Mouse (Mus musculus) embryonic facial prominence, embryonic 13.5 days (tissue): ENCODE data around the gene Drc3. TPM values are rescaled to one million over a fixed set of nuclear protein-coding genes. Genes with fewer than 3 reads are reported as not detected.

Source experiments
- ATAC-seq: fragments of 200-750 bp; cut with Nextera tagmentation; 2 replicates; pipeline ENCODE4 v1.8.0; 2017; ENCODE audit warnings: low read depth; ENCODE audit not compliant: insufficient number of reproducible peaks, insufficient read depth, low FRiP score, low TSS enrichment
- H3K27ac ChIP-seq: fragments of 300-500 bp; sonication (generic); 2 replicates; pipeline ENCODE4 v1.5.1; 2015; ENCODE audit warnings: moderate library complexity, mild to moderate bottlenecking, inconsistent platforms
- H3K27me3 ChIP-seq: fragments of 300-500 bp; sonication (generic); 2 replicates; pipeline ENCODE4 v1.6.1; 2015; ENCODE audit warnings: mild to moderate bottlenecking, inconsistent platforms
- H3K36me3 ChIP-seq: fragments of 300-500 bp; sonication (generic); 2 replicates; pipeline ENCODE4 v1.6.1; 2015; ENCODE audit warnings: mild to moderate bottlenecking, inconsistent platforms
- H3K4me1 ChIP-seq: fragments of 300-500 bp; sonication (generic); 2 replicates; pipeline ENCODE4 v1.6.1; 2015; ENCODE audit warnings: inconsistent platforms
- H3K4me2 ChIP-seq: fragments of 300-500 bp; sonication (generic); 2 replicates; pipeline ENCODE4 v1.6.1; 2015; ENCODE audit warnings: moderate library complexity, mild to moderate bottlenecking, inconsistent platforms
- H3K4me3 ChIP-seq: fragments of 300-500 bp; sonication (generic); 2 replicates; pipeline ENCODE4 v1.5.1; 2015; ENCODE audit warnings: mild to moderate bottlenecking, inconsistent platforms
- H3K9ac ChIP-seq: fragments of 300-500 bp; sonication (generic); 2 replicates; pipeline ENCODE4 v1.6.1; 2015; ENCODE audit warnings: mild to moderate bottlenecking, inconsistent platforms
- H3K9me3 ChIP-seq: fragments of 300-500 bp; sonication (generic); 2 replicates; pipeline ENCODE4 v1.6.1; 2016; ENCODE audit warnings: inconsistent platforms
- WGBS: fragments of 180-500 bp; shearing (Covaris S2); methylation state at CpG from one replicate; pipeline ENCODE4 v1.1.7; 2015; ENCODE audit warnings: mixed read lengths; 5-methylcytosine and 5-hydroxymethylcytosine counted together
- polyA plus RNA-seq: library from polyadenylated mRNA; unstranded; fragments of >200 nt; fragmentation: Nextera tagmentation; extraction: Ambion mirVana; gene quantifications from 2 replicates; pipeline ENCODE4 v1.2.1, GENCODE M21; 2015

The Drc3 gene
- 2.4 and 2.7 TPM in 2 replicates for polyA plus RNA-seq

- ATAC-seq = peak; percentile 100
- peak within 1 kb of the TSS; percentile 86 for H3K4me2 ChIP-seq
- H3K27me3 ChIP-seq = no peaks in the 10 kb centered on the region
- peaks cover 15% of the 10 kb centered on the region for H3K4me1 ChIP-seq
- peak within 1 kb of the TSS; percentile 79 for H3K4me3 ChIP-seq
- WGBS = under 1% methylated on average over 57 of the region's 57 CpGs
- no peaks in the 10 kb centered on the region for H3K9me3 ChIP-seq
- H3K9ac ChIP-seq = peak within 1 kb of the TSS; percentile 83
- peak within 1 kb of the TSS; percentile 58 for H3K27ac ChIP-seq
- no peaks in the 10 kb centered on the region for H3K36me3 ChIP-seq
Observed at GRCm38 (mm10) chr11:60352559-60353411, at the start of gene Drc3, which contains the start of gene Tom1l2. Gene Drc3 (plus strand): TSS chr11:60353329. Gene Tom1l2 (minus strand): TSS chr11:60352905.

GRCm38 (mm10) chr11:60303497-60303896 lies 49.6 kb upstream of the Drc3 start:
- 67% methylated on average over 2 of the region's 2 CpGs for WGBS
- Histone ChIP-seq H3K4me2 (no peak overlapping the region), H3K4me1 (peaks cover 35% of the 10 kb centered on the region), H3K27me3 (no peaks in the 10 kb centered on the region), H3K36me3 (no peaks in the 10 kb centered on the region), H3K9ac (no peak overlapping the region), H3K4me3 (no peak overlapping the region), H3K27ac (no peak overlapping the region), H3K9me3 (no peaks in the 10 kb centered on the region)
- no peak for ATAC-seq

- no peak overlapping the region for H3K4me2 ChIP-seq
- H3K4me1 ChIP-seq = peaks cover 48% of the 10 kb centered on the region
- ATAC-seq = no peak
- WGBS = 58% methylated on average over 4 of the region's 4 CpGs
- no peaks in the 10 kb centered on the region for H3K36me3 ChIP-seq
- no peak overlapping the region for H3K9ac ChIP-seq
- H3K27ac ChIP-seq = peak overlapping the region; percentile 45; the same call in 1 of the 2 replicates
- H3K4me3 ChIP-seq = no peak overlapping the region
- no peaks in the 10 kb centered on the region for H3K9me3 ChIP-seq
- no peaks in the 10 kb centered on the region for H3K27me3 ChIP-seq
Observed at GRCm38 (mm10) chr11:60305611-60306010, 47.5 kb upstream of the Drc3 start.

- Histone ChIP-seq H3K27me3 (no peaks in the 10 kb centered on the region), H3K4me1 (peaks cover 53% of the 10 kb centered on the region), H3K9ac (no peak overlapping the region), H3K4me3 (no peak overlapping the region), H3K4me2 (no peak overlapping the region), H3K9me3 (no peaks in the 10 kb centered on the region), H3K27ac (no peak overlapping the region), H3K36me3 (no peaks in the 10 kb centered on the region)
- 68% methylated on average over 4 of the region's 4 CpGs for WGBS
- ATAC-seq = no peak
Observed at GRCm38 (mm10) chr11:60306834-60307233, 46.3 kb upstream of the Drc3 start.

- Histone ChIP-seq H3K27me3 (no peaks in the 10 kb centered on the region), H3K9me3 (no peaks in the 10 kb centered on the region), H3K4me3 (no peak overlapping the region), H3K4me2 (no peak overlapping the region), H3K4me1 (peaks cover 53% of the 10 kb centered on the region), H3K27ac (peak overlapping the region; percentile 82; the same call in 1 of the 2 replicates), H3K36me3 (no peaks in the 10 kb centered on the region), H3K9ac (no peak overlapping the region)
- ATAC-seq = no peak
- WGBS = 59% methylated on average over 2 of the region's 2 CpGs
Observed at GRCm38 (mm10) chr11:60307375-60307825, 45.7 kb upstream of the Drc3 start.

GRCm38 (mm10) chr11:60308061-60308460 lies 45.1 kb upstream of the Drc3 start:
- Histone ChIP-seq H3K4me2 (no peak overlapping the region), H3K9me3 (no peaks in the 10 kb centered on the region), H3K9ac (no peak overlapping the region), H3K36me3 (no peaks in the 10 kb centered on the region), H3K27me3 (no peaks in the 10 kb centered on the region), H3K27ac (peak overlapping the region; percentile 82), H3K4me3 (no peak overlapping the region), H3K4me1 (peaks cover 58% of the 10 kb centered on the region)
- ATAC-seq = no peak
- 79% methylated on average over 2 of the region's 2 CpGs for WGBS

- Histone ChIP-seq H3K27ac (peak overlapping the region; percentile 82), H3K36me3 (no peaks in the 10 kb centered on the region), H3K9ac (no peak overlapping the region), H3K9me3 (no peaks in the 10 kb centered on the region), H3K4me2 (no peak overlapping the region), H3K4me3 (no peak overlapping the region), H3K4me1 (peaks cover 58% of the 10 kb centered on the region), H3K27me3 (no peaks in the 10 kb centered on the region)
- peak; percentile 68 for ATAC-seq
- WGBS = 53% methylated on average over 12 of the region's 12 CpGs
Observed at GRCm38 (mm10) chr11:60308506-60309116, 44.5 kb upstream of the Drc3 start.

- Histone ChIP-seq H3K4me1 (peaks cover 58% of the 10 kb centered on the region), H3K4me2 (no peak overlapping the region), H3K36me3 (no peaks in the 10 kb centered on the region), H3K9ac (no peak overlapping the region), H3K27me3 (no peaks in the 10 kb centered on the region), H3K27ac (peak overlapping the region; percentile 28; the same call in 1 of the 2 replicates), H3K4me3 (no peak overlapping the region), H3K9me3 (no peaks in the 10 kb centered on the region)
- ATAC-seq = no peak
Observed at GRCm38 (mm10) chr11:60309875-60310274, 43.3 kb upstream of the Drc3 start.

- no peak overlapping the region for H3K4me3 ChIP-seq
- H3K4me1 ChIP-seq = peaks cover 54% of the 10 kb centered on the region
- peak overlapping the region; percentile 84 for H3K27ac ChIP-seq
- WGBS = 11% methylated on average over 8 of the region's 8 CpGs
- no peaks in the 10 kb centered on the region for H3K9me3 ChIP-seq
- ATAC-seq = peak; percentile 41; the same call in 1 of the 2 replicates
- H3K27me3 ChIP-seq = no peaks in the 10 kb centered on the region
- H3K9ac ChIP-seq = peak overlapping the region; percentile 61; the same call in 1 of the 2 replicates
- H3K36me3 ChIP-seq = no peaks in the 10 kb centered on the region
- peak overlapping the region; percentile 24 for H3K4me2 ChIP-seq
Observed at GRCm38 (mm10) chr11:60311025-60311854, 41.9 kb upstream of the Drc3 start.

- peak overlapping the region; percentile 18; the same call in 1 of the 2 replicates for H3K27ac ChIP-seq
- H3K9me3 ChIP-seq = no peaks in the 10 kb centered on the region
- no peak for ATAC-seq
- H3K27me3 ChIP-seq = no peaks in the 10 kb centered on the region
- H3K4me1 ChIP-seq = peaks cover 53% of the 10 kb centered on the region
- WGBS = 29% methylated on average over 7 of the region's 7 CpGs
- H3K4me3 ChIP-seq = no peak overlapping the region
- H3K36me3 ChIP-seq = no peaks in the 10 kb centered on the region
- H3K9ac ChIP-seq = no peak overlapping the region
- no peak overlapping the region for H3K4me2 ChIP-seq
Observed at GRCm38 (mm10) chr11:60316250-60316649, 36.9 kb upstream of the Drc3 start.

GRCm38 (mm10) chr11:60316883-60317282 lies 36.2 kb upstream of the Drc3 start:
- Histone ChIP-seq H3K27ac (peak overlapping the region; percentile 17; the same call in 1 of the 2 replicates), H3K4me3 (no peak overlapping the region), H3K9ac (no peak overlapping the region), H3K36me3 (no peaks in the 10 kb centered on the region), H3K27me3 (no peaks in the 10 kb centered on the region), H3K9me3 (no peaks in the 10 kb centered on the region), H3K4me2 (no peak overlapping the region), H3K4me1 (peaks cover 46% of the 10 kb centered on the region)
- ATAC-seq = no peak
- WGBS = 70% methylated on average over 8 of the region's 8 CpGs
